Mouse (Mus musculus) heart, embryonic 12.5 days (tissue): Measurements from ENCODE around the gene Scn2b. TPM values are rescaled to one million over a fixed set of nuclear protein-coding genes. Genes with fewer than 3 reads are reported as not detected.
A peak's percentile ranks its signal among the peaks of the same experiment; 100 is the strongest.

ENCODE experiments used
- ATAC-seq: fragments of 200-750 bp; cut with Nextera tagmentation; 2 replicates; pipeline ENCODE4 v1.8.0; 2017; ENCODE audit warnings: moderate TSS enrichment, moderate library complexity; ENCODE audit not compliant: insufficient number of reproducible peaks, low FRiP score
- H3K27ac ChIP-seq: fragments of 300-500 bp; sonication (generic); 2 replicates; pipeline ENCODE4 v1.5.1; 2016; ENCODE audit warnings: mild to moderate bottlenecking, moderate library complexity; ENCODE audit not compliant: poor library complexity, severe bottlenecking
- H3K27me3 ChIP-seq: fragments of 300-500 bp; sonication (generic); replicated peaks from 2 replicates; pipeline ENCODE4 v1.6.1; 2016; ENCODE audit warnings: mild to moderate bottlenecking, moderate library complexity
- H3K36me3 ChIP-seq: fragments of 300-500 bp; sonication (generic); 2 replicates; pipeline ENCODE4 v1.6.1; 2016; ENCODE audit warnings: mild to moderate bottlenecking, moderate library complexity
- H3K4me1 ChIP-seq: fragments of 300-500 bp; sonication (generic); replicated peaks from 2 replicates; pipeline ENCODE4 v1.6.1; 2016; ENCODE audit warnings: mild to moderate bottlenecking
- H3K4me2 ChIP-seq: fragments of 300-500 bp; sonication (generic); 2 replicates; pipeline ENCODE4 v1.6.1; 2016; ENCODE audit warnings: mild to moderate bottlenecking, moderate library complexity
- H3K4me3 ChIP-seq: fragments of 300-500 bp; sonication (generic); 2 replicates; pipeline ENCODE4 v1.5.1; 2016; ENCODE audit warnings: mild to moderate bottlenecking
- H3K9ac ChIP-seq: fragments of 300-500 bp; sonication (generic); 2 replicates; pipeline ENCODE4 v1.6.1; 2016; ENCODE audit warnings: mild to moderate bottlenecking, moderate library complexity
- H3K9me3 ChIP-seq: fragments of 300-500 bp; sonication (generic); replicated peaks from 2 replicates; pipeline ENCODE4 v1.6.1; 2016; ENCODE audit warnings: mild to moderate bottlenecking, moderate library complexity
- WGBS: fragments of 180-500 bp; shearing (Covaris S2); methylation state at CpG from one replicate; pipeline ENCODE4 v1.1.7; 2016; 5-methylcytosine and 5-hydroxymethylcytosine counted together
- polyA plus RNA-seq: library from polyadenylated mRNA; unstranded; fragments of >200 nt; fragmentation: Nextera tagmentation; extraction: Ambion mirVana; gene quantifications from 2 replicates; pipeline ENCODE4 v1.2.1, GENCODE M21; 2016

The Scn2b gene
- polyA plus RNA-seq, 1 experiment from 2014 or later = 2.1 TPM

DNA sequence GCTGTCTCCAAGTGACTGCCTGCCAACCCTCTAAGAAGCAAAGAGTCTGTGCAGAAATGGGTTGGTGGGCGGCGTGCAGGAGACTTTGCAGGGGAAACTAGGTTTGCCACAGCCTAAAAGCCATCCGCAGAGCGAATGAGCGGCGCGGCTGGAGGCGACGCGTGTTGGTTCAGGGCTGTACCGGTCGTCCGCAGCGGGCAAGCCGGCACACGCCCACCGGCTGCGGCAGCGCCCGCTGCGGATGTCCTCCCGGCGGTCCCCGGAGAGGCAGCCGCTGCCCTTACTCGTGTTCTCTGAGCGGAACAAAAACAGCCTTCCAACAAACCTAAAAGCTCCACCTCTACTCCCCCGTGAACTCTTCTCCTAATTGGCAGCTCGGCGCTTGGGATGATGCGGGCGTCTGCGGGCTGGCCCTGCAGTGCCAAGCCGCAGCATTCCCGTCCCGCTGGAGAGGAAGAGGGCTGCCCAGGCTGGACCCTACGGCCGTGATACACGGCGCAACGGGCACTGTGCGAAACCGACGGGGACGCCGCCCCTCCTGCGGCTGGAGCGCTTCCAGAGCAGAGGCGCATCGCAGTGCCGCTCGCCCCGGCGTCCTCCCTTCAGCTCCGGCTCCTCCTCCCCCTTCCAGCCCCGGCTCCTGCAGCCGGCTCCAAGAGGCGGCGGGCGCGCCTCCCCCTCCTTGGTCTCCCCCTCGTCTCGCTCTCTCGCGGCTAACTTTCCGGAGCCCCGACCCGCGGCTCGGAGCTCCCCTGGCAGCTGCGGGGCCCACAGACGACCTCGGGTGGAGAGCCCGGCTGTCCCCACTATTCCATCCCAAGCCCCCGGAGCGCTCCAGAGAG lies 20.8 kb downstream of the Scn2b start, which contains the start of gene Scn4b:
TSS of gene Scn4b (plus strand) at position 205 of the 842 bp plus-strand sequence.
- Histone ChIP-seq H3K4me3 (peak within 1 kb of the TSS; percentile 54), H3K9ac (peak within 1 kb of the TSS; percentile 58), H3K4me2 (peak within 1 kb of the TSS; percentile 80), H3K9me3 (no peaks in the 10 kb centered on the region), H3K36me3 (no peaks in the 10 kb centered on the region), H3K4me1 (peaks cover 47% of the 10 kb centered on the region), H3K27me3 (peaks cover 78% of the 10 kb centered on the region), H3K27ac (0 out of 2 replicates have a peak within 1 kb of the TSS, but pooled peaks have one; percentile 61)
- under 1% methylated on average over 71 of the region's 76 CpGs for WGBS
- peak; percentile 29; the same call in 1 of the 2 replicates for ATAC-seq

DNA sequence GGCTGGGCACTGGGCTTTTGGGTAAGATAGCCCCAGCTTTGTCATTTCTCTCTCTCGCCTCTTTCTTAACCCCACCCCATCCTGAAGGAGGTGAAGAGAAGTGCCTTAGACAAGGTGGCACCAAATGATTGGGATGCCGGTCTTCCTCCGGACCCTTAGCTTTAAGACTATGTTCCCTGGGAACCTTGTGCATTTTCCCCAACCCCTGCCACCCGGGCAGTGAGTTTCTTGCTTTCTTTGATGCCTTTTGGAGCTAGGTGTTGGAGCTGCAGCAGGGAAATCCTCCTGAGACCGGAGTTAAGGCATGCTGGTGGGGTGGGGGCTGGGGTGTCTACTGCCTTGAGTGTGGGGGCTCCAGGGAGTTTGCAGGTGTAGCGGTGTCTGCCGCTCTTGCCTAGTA lies 21.5 kb downstream of the Scn2b start:
- Histone ChIP-seq H3K27me3 (peaks cover 84% of the 10 kb centered on the region), H3K9me3 (no peaks in the 10 kb centered on the region), H3K36me3 (no peaks in the 10 kb centered on the region), H3K27ac (no peak overlapping the region), H3K4me1 (peaks cover 47% of the 10 kb centered on the region), H3K4me2 (peak overlapping the region; percentile 80), H3K9ac (peak overlapping the region; percentile 58), H3K4me3 (peak overlapping the region; percentile 54)
- 3% methylated on average over 7 of the region's 7 CpGs for WGBS
- ATAC-seq = no peak

- Histone ChIP-seq H3K36me3 (no peaks in the 10 kb centered on the region), H3K4me2 (no peak overlapping the region), H3K9ac (no peak overlapping the region), H3K27ac (no peak overlapping the region), H3K27me3 (peaks cover 84% of the 10 kb centered on the region), H3K4me1 (peaks cover 43% of the 10 kb centered on the region), H3K9me3 (no peaks in the 10 kb centered on the region), H3K4me3 (no peak overlapping the region)
- ATAC-seq = no peak
- 65% methylated on average over 7 of the region's 7 CpGs for WGBS
Observed at GRCm38 (mm10) chr9:45140945-45141344, 23.4 kb downstream of the Scn2b start.

GRCm38 (mm10) chr9:45142686-45143085 lies 25.1 kb downstream of the Scn2b start:
- WGBS = 53% methylated on average over 3 of the region's 3 CpGs
- no peak for ATAC-seq
- no peaks in the 10 kb centered on the region for H3K9me3 ChIP-seq
- no peak overlapping the region for H3K4me2 ChIP-seq
- H3K4me3 ChIP-seq = no peak overlapping the region
- no peak overlapping the region for H3K27ac ChIP-seq
- H3K9ac ChIP-seq = no peak overlapping the region
- H3K4me1 ChIP-seq = peaks cover 26% of the 10 kb centered on the region
- peaks cover 93% of the 10 kb centered on the region for H3K27me3 ChIP-seq
- no peaks in the 10 kb centered on the region for H3K36me3 ChIP-seq

- WGBS = 6% methylated on average over 27 of the region's 27 CpGs
- H3K9ac ChIP-seq = peak overlapping the region; percentile 16; the same call in 1 of the 2 replicates
- ATAC-seq = no peak
Observed at GRCm38 (mm10) chr9:45145533-45146266, 28.1 kb downstream of the Scn2b start.

GRCm38 (mm10) chr9:45146267-45146597 lies 28.6 kb downstream of the Scn2b start:
- Histone ChIP-seq H3K4me1 (peaks cover 8% of the 10 kb centered on the region; the same call in 1 of the 2 replicates), H3K9me3 (no peaks in the 10 kb centered on the region), H3K27ac (no peak overlapping the region), H3K4me2 (peak overlapping the region; percentile 82), H3K36me3 (no peaks in the 10 kb centered on the region), H3K9ac (peak overlapping the region; percentile 16; the same call in 1 of the 2 replicates), H3K27me3 (peaks cover 90% of the 10 kb centered on the region), H3K4me3 (peak overlapping the region; percentile 31)
- no peak for ATAC-seq
- WGBS = 2% methylated on average over 5 of the region's 5 CpGs

More at GRCm38 (mm10) chr9:45145533-45146266, 28.1 kb downstream of the Scn2b start:
- Histone ChIP-seq H3K4me1 (peaks cover 10% of the 10 kb centered on the region; the same call in 1 of the 2 replicates), H3K27ac (no peak overlapping the region), H3K27me3 (peaks cover 92% of the 10 kb centered on the region), H3K36me3 (no peaks in the 10 kb centered on the region), H3K4me2 (peak overlapping the region; percentile 82), H3K9me3 (no peaks in the 10 kb centered on the region), H3K4me3 (peak overlapping the region; percentile 31)

DNA sequence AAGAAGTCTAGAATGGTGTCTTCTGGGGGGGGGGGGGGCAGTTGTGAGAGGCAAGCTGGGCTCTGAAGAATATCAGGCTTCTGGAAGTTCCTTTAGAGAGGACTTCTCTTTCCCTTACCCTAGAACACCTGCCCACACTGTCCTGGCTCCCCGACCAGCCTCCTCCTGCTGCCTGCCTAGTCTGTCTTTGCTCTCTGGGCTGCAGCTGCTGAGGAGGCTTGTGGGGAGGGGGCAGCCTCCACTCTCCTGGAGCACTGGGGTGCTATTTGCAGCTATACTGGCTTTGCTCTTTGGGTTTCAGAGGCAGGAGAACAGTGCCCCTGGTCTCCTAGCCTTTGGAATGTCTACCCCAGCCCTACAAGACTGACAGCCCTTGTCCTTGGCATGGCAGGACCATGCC lies 33.4 kb downstream of the Scn2b start:
- Histone ChIP-seq H3K36me3 (no peaks in the 10 kb centered on the region), H3K27me3 (peaks cover 62% of the 10 kb centered on the region), H3K27ac (no peak overlapping the region), H3K4me3 (no peak overlapping the region), H3K9ac (no peak overlapping the region), H3K4me1 (no peaks in the 10 kb centered on the region), H3K9me3 (no peaks in the 10 kb centered on the region), H3K4me2 (no peak overlapping the region)
- ATAC-seq = no peak
- WGBS = 56% methylated on average over 1 of the region's 1 CpGs

GRCm38 (mm10) chr9:45153361-45153760 lies 35.8 kb downstream of the Scn2b start:
- H3K4me1 ChIP-seq = no peaks in the 10 kb centered on the region
- H3K9me3 ChIP-seq = peaks cover 7% of the 10 kb centered on the region; the same call in 1 of the 2 replicates
- H3K27ac ChIP-seq = no peak overlapping the region
- no peaks in the 10 kb centered on the region for H3K36me3 ChIP-seq
- ATAC-seq = no peak
- WGBS = 70% methylated on average over 7 of the region's 7 CpGs
- H3K27me3 ChIP-seq = peaks cover 42% of the 10 kb centered on the region
- H3K4me2 ChIP-seq = no peak overlapping the region
- no peak overlapping the region for H3K4me3 ChIP-seq
- no peak overlapping the region for H3K9ac ChIP-seq

DNA sequence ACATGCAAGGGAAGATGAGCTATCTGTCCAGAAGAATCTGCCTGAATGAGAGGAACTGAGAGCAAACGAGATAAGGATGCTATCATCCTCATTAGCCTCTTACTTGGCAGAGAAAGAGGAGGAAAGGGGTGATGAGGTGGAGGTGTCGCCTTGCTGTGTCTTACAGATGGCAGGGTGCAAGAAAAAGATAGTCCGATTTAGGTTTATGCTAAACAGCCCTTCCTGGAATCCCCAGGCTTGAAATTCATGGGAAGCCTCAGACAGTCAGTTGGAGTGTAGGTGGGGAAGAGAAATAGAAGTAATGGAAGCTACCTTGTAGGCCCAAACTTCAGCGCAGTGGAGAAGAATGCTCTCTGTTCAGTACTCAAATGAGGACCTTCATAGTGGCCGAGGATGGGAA lies 50.3 kb downstream of the Scn2b start:
- no peak overlapping the region for H3K9ac ChIP-seq
- ATAC-seq = no peak
- H3K36me3 ChIP-seq = no peaks in the 10 kb centered on the region
- H3K27me3 ChIP-seq = 0 out of 2 replicates have a peak, but pooled peaks cover 4% of the 10 kb centered on the region
- H3K4me1 ChIP-seq = no peaks in the 10 kb centered on the region
- 62% methylated on average over 5 of the region's 5 CpGs for WGBS
- H3K27ac ChIP-seq = no peak overlapping the region
- peaks cover 10% of the 10 kb centered on the region; the same call in 1 of the 2 replicates for H3K9me3 ChIP-seq
- no peak overlapping the region for H3K4me3 ChIP-seq
- no peak overlapping the region for H3K4me2 ChIP-seq

DNA sequence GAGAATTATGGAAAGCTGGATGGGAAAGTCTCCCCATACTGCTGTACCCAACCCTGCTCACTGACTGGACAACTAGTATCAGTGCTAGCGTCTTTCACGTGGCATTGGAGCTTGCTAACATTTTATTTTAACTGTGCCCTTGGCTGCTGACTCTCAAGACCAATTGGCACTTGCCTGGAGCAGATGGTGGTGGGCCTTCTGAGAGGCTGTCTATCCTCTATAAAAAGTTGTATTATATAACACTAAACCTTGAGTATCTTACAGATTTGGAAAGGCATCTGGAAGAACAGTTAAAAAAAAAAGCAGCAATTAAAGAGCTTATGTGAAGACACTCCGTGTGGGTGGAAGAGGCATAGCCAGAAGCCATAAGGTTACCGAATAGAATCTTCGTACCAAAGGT lies 52.6 kb downstream of the Scn2b start:
- Histone ChIP-seq H3K27ac (no peak overlapping the region), H3K9ac (no peak overlapping the region), H3K4me1 (no peaks in the 10 kb centered on the region), H3K9me3 (peaks cover 10% of the 10 kb centered on the region; the same call in 1 of the 2 replicates), H3K4me2 (no peak overlapping the region), H3K4me3 (no peak overlapping the region), H3K36me3 (no peaks in the 10 kb centered on the region), H3K27me3 (no peaks in the 10 kb centered on the region)
- 80% methylated on average over 5 of the region's 5 CpGs for WGBS
- ATAC-seq = no peak

DNA sequence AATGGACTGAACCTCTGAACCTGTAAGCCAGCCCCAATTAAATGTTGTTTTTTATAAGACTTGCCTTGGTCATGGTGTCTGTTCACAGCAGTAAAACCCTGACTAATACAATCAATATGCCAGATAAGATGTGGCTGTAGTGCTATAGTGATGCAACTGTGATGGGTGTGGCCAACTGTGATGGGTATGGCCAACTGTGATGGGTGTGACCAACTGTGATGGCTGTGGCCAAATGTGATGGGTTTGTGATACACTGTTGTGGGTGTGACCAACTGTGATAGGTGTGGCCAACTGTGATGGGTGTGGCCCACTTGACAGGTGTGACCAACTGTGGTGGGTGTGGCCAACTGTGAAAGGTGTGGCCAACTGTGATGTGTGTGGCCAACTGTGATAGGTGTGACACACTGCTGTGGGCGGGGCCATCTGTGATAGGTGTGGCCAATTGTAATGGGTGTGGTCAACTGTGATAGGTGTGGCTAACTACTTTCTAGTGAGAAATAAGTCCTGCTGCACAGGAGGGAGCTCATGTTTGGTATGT lies 53.6 kb downstream of the Scn2b start:
- no peaks in the 10 kb centered on the region for H3K36me3 ChIP-seq

More for the DNA sequence above, 53.6 kb downstream of the Scn2b start:
- no peak for ATAC-seq
- Histone ChIP-seq H3K4me1 (no peaks in the 10 kb centered on the region), H3K4me2 (no peak overlapping the region), H3K27me3 (no peaks in the 10 kb centered on the region), H3K9ac (no peak overlapping the region), H3K27ac (no peak overlapping the region), H3K4me3 (no peak overlapping the region), H3K9me3 (peaks cover 9% of the 10 kb centered on the region; the same call in 1 of the 2 replicates)
- WGBS = 68% methylated on average over 1 of the region's 1 CpGs
